Mouse (Mus musculus) ZHBTc4 (cell line): Measurements from ENCODE around the gene Ncdn.

Experiments used
- DNase-seq: peaks from one replicate; pipeline ENCODE4 v3.0.0-alpha.2; 2011; ENCODE audit warnings: low read depth, low spot score

Gene Ncdn

DNA sequence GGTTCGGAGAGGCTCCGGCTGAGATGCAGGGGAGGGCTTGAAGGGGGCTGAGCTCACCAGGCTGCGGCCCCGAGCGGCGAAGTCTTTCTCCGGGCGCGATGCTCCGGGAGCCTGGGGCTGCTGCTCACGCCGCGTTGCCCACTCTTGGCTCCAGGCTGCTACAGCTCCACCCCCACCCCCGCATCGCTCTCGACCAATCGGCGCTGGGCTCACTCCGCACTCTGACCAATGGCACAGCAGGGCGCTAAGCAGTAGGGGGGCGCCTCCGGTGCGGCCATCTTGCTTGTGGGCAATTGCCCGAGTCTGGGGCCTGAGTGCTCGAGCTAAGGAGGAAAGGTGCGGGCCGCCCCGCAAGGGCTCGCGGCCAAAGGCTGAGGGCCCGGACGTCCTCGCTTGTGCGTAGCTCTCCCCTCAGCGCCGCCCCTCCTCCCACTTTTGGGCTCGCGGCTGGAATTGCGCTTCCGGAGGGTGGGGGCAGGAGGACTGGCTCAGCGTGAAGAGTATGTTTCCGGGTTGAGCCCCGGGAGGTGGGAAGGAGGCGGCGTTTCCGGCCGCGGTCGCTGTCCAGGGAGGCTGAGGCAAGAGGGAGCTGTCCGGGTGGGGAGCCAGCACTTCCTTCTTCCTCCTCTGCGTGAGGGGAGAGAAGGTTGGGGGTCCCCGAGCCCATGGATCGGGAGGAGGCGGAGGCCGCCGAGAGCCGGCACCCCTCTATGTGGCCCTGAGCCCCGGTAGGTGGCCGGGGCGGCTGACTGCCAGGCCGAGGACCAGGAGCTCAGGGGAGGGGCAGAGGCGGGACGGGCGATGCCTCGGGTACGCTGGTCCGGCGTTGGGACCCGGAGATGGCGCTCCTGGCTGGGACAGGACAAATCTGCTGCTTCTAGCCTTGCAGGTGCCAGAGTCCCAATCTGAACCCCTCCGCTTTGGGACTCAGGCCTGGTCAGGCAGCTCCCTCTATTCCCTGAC is at the start of gene Ncdn, which contains the start of gene AU040320:
TSS of gene Ncdn (minus strand) at position 171 of the 963 bp plus-strand sequence.
TSS of gene AU040320 (plus strand) at position 277 of the 963 bp plus-strand sequence.
- DNase-seq: peak; percentile 99

GRCm38 (mm10) chr4:126802174-126802573 is 48.9 kb upstream of the Ncdn start:
- DNase-seq: no peak

DNA sequence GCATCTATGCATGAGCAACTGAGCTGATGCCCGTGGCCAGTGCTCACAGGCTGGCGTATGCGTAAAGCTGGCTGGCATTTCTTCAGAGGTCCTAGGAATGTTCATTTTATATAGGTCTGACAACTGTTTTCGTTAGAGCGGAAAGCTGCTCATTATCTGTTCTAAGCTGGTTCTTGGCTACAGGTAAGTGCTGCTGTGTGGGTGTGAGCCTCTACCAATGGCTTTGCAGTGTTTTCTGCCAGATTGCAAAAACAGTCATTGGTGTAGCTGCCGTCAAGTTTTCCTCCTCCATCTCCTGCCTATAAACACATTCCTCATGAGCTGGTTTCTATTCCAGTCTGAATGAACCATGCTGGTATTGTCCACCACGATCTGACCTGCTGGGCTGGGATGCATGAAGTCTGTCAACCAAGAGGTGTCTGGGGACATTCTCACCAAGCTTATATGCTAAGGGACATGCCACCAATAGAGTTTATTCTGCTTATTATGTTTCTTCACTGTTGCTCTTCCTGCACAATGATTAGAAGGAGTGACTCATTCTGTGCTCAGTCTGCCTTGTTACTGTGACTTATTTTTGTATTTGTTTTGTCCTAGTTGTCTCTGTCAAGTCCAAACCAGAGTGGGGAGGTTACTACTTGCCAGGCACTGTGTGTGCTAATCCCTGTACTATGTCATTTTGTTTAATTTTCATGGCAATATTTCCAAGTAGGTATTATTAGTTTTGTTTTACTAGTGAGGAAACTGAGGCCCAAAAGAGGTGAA is 39.3 kb upstream of the Ncdn start:
- DNase-seq: no peak

DNA sequence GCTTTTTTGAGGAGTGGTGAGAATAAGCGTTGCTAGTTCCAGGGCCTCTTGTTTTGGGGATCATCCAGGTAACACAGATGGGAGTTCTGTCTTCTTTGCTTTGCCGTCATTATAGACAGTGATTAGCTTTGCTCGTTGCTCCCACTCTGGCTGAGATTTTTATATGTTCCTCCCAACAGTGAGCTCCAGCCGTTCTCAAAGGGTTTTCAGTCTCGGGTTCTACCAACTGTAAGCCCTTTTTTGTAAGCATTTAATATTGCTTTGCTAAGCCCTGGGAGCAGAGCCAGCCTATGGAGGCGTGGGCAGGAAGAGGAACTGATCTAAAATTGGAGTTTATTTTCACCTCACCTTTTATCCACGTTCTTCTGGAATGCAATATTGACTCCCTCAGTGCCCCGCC is 29.8 kb upstream of the Ncdn start:
- DNase-seq: no peak

DNA sequence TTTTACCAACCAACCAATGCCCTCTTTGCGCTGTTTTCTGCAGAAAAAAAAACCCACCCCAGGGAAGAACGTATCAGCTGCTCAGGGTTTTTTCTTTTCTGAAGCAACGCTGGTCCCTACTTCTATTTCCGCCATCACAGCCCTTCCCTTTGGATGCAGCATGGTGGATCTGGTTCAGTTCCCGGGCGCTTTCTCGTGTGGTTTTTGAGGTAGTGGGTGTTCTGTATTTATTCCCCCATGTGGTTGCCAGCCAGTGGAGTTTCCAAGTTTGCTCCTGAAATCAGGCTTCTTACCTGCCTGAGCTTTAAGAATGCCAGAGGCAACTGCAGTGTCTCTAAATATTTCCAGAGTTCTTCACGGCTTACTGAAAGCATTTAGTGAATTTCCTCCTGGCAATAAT is 29.3 kb upstream of the Ncdn start:
- DNase-seq: no peak

GRCm38 (mm10) chr4:126781871-126782270 is 28.6 kb upstream of the Ncdn start:
- DNase-seq: no peak

DNA sequence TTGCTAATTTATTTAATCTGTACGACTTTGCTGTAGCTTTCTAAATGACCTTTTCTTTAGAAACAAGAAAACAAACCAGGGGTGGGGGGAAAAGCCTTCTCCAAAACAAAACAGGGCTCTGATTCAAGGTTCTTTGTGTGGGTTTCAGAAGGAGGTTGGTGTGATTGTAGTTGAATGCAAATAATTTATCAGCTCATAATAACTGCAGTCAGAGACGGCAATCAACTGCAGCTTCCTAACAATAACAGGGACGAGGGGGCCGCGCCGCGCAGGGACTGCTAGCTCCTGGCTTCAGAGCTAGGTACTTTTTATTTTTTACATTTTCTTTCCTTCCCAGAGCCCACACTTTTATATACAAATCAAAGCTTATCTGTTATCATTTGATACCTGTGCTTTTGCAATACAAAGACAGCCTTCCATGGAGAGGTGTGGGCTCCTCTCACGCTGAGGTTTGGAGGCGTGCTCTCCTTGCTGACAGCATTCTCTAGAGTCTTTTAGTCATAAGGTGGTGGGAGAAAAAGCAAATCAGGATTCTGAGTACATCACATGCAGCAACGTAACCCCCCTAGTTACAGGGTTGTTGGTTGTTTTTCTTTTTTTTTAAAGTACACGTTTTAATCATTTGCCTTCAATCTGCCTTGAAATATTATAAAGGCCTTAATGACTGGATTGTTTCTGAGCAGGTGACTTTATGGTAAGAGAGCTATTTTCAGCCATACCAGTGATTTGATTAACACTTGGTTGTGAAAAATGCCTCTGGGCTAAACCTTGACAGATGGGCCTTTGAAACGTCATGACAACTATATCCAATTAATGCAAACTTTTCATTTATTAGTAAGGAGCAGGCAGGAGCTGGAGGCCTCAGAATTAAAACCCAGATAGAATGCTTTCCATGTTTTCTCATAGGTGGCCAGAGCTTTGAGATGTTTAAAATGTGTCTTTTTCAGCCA is 26.9 kb upstream of the Ncdn start:
- no peak for DNase-seq

GRCm38 (mm10) chr4:126779148-126779581 is 25.9 kb upstream of the Ncdn start:
- DNase-seq: no peak

DNA sequence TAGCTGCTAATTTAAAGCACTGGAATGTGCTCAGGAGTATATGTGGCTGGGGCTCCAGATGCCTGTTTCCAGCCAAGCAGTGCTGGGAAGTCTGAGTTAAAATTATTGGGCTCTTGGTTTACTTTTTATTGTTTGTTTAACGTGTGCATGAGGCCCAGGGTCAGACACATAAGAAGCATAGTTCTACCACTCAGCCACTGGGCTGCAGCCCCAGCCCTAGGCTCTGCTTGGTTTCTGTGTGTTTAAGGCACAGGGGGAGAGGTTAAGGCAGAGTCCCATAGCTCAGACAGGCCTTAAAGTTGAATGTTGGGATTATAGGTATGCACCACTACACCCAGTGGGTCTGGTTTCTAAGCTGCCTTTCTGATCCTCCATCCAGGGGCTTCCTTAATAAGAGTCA is 21.9 kb upstream of the Ncdn start:
- DNase-seq: no peak

GRCm38 (mm10) chr4:126773871-126774270 is 20.6 kb upstream of the Ncdn start:
- DNase-seq: no peak

DNA sequence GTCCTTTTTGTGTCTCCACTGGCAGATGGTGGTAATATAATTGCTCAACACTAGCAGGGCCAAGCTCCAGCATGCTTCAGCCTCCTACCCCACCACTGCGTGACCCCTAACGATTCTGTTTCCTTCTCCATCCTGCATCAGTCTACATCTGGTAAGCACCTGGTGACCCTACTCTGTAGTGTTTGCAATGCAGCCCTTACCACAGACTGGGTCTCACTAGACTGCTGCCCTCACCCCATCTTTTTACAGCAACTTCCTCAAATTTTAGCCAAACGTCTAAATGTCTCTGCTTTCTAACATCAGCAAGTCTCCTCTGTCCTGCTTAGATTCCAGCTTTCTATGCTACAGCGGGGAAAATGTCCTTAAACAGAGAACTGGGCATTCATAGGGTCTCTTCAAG is 17.6 kb upstream of the Ncdn start:
- no peak for DNase-seq

GRCm38 (mm10) chr4:126769800-126770563 is 16.7 kb upstream of the Ncdn start:
- DNase-seq: no peak

GRCm38 (mm10) chr4:126763483-126763882 is 10.2 kb upstream of the Ncdn start:
- DNase-seq: no peak

DNA sequence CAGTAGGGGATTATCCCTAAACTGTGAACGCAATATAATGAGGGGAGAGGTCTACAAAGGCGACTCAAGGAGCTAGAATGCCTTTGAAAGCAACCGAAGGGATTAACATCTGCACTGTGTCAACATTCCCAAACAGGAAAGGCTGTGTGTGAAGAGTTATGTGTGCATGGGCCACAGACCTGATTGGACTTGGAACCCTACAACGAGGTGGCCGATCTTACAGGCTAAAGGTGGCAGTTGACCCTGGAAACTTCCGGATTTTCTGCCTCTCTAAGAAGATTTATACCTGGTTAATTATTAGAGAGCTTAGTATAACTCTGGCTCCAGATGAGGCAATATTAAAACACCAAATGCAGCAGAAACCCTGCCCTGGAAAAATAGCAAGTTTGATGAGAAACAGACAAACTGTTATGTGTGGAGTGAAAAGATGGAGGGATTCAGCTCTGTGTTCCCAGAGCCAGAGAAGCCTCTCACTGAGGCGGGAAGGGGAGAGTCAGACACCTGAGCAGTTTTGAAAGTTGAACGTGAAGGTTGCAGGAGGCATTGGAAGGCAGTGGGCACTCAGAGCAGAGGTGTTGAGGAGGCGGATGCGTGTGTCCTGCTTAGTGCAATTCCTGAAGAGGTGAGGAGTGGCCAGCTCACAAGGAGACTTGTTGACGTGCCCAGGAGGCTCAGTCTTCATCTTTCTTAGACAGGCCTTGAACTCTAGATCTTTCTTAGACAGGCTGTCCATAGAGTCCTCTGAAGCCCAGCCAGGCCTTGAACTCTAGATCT is 9.5 kb upstream of the Ncdn start:
- DNase-seq: no peak

- no peak for DNase-seq
These were observed 6.2 kb upstream of the Ncdn start for GRCm38 (mm10) chr4:126759435-126759834.

- DNase-seq: no peak
These were observed 5.1 kb upstream of the Ncdn start for GRCm38 (mm10) chr4:126758299-126758698.

DNA sequence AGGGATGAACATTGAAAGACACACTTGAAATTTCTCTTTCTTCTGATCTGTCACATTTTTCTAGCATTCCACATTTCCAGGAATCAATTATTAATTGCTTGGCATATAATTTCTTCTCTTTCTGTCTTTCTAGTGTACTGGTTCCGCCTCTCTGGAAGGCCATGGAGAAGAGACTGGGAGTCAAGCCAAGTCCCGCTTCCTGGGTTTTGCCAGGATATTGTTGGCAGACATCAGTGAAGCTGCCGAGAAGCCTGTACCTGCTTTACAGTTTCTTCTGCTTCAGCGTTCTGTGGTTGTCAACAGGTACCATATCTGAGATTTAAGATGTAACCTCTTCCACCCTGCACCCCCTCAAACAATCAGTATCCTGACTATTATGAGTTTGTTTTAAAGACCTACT is 3.5 kb upstream of the Ncdn start:
- DNase-seq: no peak

DNA sequence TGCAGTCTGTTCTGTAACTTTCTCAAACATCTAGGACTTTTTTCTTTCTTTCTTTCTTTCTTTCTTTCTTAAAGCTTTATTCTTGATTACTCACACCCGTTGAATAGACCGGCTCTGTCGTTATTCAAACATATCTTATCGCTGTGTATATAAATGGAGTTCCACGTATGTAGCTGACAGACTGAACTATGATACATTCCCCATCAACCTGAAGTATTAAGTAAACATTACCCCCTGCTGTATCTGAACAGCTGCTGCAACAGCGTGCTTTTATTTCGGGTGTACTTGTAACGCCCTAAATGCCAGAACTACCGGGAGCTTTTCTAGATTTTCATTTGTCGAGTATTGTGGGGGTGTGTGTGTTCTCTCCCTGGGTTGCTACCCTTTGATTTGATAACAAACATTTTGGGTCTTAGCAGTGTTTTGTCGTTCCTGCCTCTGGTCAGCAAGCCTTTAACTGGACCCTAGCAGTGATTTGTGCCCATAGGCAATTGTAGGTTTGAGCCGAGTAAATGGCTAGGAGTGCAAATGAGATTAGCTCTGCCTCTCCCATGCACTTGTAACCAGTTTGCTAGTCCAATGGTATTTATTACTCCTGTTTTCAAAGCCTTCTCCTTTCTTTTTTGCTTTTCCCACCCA is 1.6 kb upstream of the Ncdn start:
- no peak for DNase-seq

- no peak for DNase-seq
These were observed 983 bp upstream of the Ncdn start for GRCm38 (mm10) chr4:126754231-126754611.
